Comparison of ENCODE assay signal across 29 mouse cellular contexts in the genomic region with DNA sequence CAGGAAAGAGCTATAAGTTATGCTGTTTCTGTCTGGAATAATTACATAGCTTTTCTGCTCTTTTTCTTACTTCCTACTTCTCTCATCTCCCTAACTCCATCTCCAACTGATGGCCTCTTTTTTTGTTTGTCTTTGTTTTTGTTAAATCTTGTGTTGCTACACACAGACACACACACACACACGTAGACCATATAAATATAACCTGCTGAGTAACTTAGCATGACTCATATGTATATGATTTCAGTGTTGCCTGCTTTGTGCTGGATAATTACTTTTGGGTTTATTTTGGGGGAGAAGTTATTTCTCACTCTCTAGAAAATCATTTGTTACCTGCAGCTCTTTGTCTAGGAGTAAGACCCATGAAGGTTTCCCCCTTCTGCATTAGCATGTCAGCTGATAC. TPM values are rescaled to one million over a fixed set of nuclear protein-coding genes. Genes with fewer than 3 reads are reported as not detected.
"Had no signal": no experiment of that assay in that cellular context is flagged by ENCODE, and none has a peak within 500 bp of the region (broad histone marks: within the 10 kb centered on the region; RNA-seq: fewer than 3 reads in every experiment).

No protein-coding gene starts in this region.

- H3K4me2 ChIP-seq: embryonic facial prominence, embryonic 12.5 days; embryonic facial prominence, embryonic 13.5 days; embryonic facial prominence, embryonic 15.5 days; forebrain, embryonic 12.5 days; forebrain, embryonic 13.5 days; forebrain, embryonic 15.5 days had no signal

- H3K9ac ChIP-seq: embryonic facial prominence, embryonic 12.5 days; embryonic facial prominence, embryonic 13.5 days; embryonic facial prominence, embryonic 15.5 days; forebrain, embryonic 12.5 days; forebrain, embryonic 13.5 days; forebrain, embryonic 15.5 days; forebrain, postnatal 0 days had no signal

- H3K4me3 ChIP-seq: embryonic facial prominence, embryonic 10.5 days; embryonic facial prominence, embryonic 12.5 days; embryonic facial prominence, embryonic 13.5 days; embryonic facial prominence, embryonic 15.5 days; erythroblast, embryonic 14.5 days; forebrain, embryonic 10.5 days; forebrain, embryonic 12.5 days; forebrain, embryonic 13.5 days; forebrain, embryonic 15.5 days; gastrocnemius, adult 2 months; heart, adult 2 months had no signal

- H3K27ac ChIP-seq: embryonic facial prominence, embryonic 10.5 days; embryonic facial prominence, embryonic 12.5 days; embryonic facial prominence, embryonic 13.5 days; embryonic facial prominence, embryonic 15.5 days; forebrain, embryonic 10.5 days; forebrain, embryonic 12.5 days; forebrain, embryonic 13.5 days; forebrain, embryonic 15.5 days; gastrocnemius, adult 2 months; heart, adult 2 months had no signal

- H3K9me3 ChIP-seq: embryonic facial prominence, embryonic 10.5 days; embryonic facial prominence, embryonic 12.5 days; embryonic facial prominence, embryonic 13.5 days; embryonic facial prominence, embryonic 15.5 days; forebrain, embryonic 10.5 days; forebrain, embryonic 12.5 days; forebrain, embryonic 13.5 days; forebrain, embryonic 15.5 days had no signal

- DNase-seq: cerebellum, adult 2 months; cerebellum, adult 8-10 months; cerebellum, adult 9-10 months; cerebellum, adult 9-11 months; cerebellum, postnatal 10 days; cerebellum, postnatal 14 days; cerebellum, postnatal 25 days; cerebellum, postnatal 36 days; gastrocnemius, adult 2 months; gastrocnemius, postnatal 10 days; gastrocnemius, postnatal 14 days; gastrocnemius, postnatal 25 days; gastrocnemius, postnatal 36 days; heart, adult 11 months; heart, adult 18-20 months; heart, adult 2 months had no signal

- H3K4me1 ChIP-seq: embryonic facial prominence, embryonic 10.5 days; embryonic facial prominence, embryonic 12.5 days; embryonic facial prominence, embryonic 13.5 days; embryonic facial prominence, embryonic 15.5 days; forebrain, embryonic 10.5 days; forebrain, embryonic 12.5 days; forebrain, embryonic 13.5 days; forebrain, embryonic 15.5 days had no signal

- H3K36me3 ChIP-seq: embryonic facial prominence, embryonic 10.5 days; embryonic facial prominence, embryonic 12.5 days; embryonic facial prominence, embryonic 13.5 days; embryonic facial prominence, embryonic 15.5 days; forebrain, embryonic 10.5 days; forebrain, embryonic 12.5 days; forebrain, embryonic 15.5 days had no signal

- ATAC-seq: forebrain, embryonic 13.5 days; forebrain, embryonic 15.5 days; forebrain, embryonic 16.5 days; forebrain, postnatal 0 days had no signal

- H3K27me3 ChIP-seq: embryonic facial prominence, embryonic 12.5 days; embryonic facial prominence, embryonic 13.5 days; embryonic facial prominence, embryonic 15.5 days; forebrain, embryonic 12.5 days; forebrain, embryonic 13.5 days; forebrain, embryonic 15.5 days had no signal

RNA-seq across cellular contexts. Expression of a gene that starts 39.3 kb away (rescaled TPM):
- total RNA-seq: common myeloid progenitor, adult 5-6 weeks; gastrocnemius, postnatal 36 days; granulocyte monocyte progenitor cell, adult 5-6 weeks had no signal
- polyA plus RNA-seq: erythroblast, embryonic 14.5 days had no signal
